Mouse (Mus musculus): ENCODE measurements around the gene Crybg3.

GRCm38 (mm10) chr16:59553490-59554161 is 47.2 kb downstream of the Crybg3 start:
- TF ChIP-seq FLI1 (IDR thresholded peaks at IDR 0.05; ENCODE audit: low read length): no peak
- no peak for TF ChIP-seq GATA1 (IDR thresholded peaks at IDR 0.05; ENCODE audit: borderline replicate concordance, low read length)
